Mouse (Mus musculus) cerebellum, adult 2 months (tissue): Measurements from ENCODE around the gene Pmepa1. TPM values are rescaled to one million over a fixed set of nuclear protein-coding genes. Genes with fewer than 3 reads are reported as not detected.

ENCODE experiments used
- DNase-seq, 2 experiments: peaks; one replicate each; pipeline ENCODE4 v3.0.0; 2021
- H3K27ac ChIP-seq: fragments of 200-500 bp; 2 replicates; pipeline ENCODE4 v1.5.1; 2012; ENCODE audit warnings: low read length, control low read depth, inconsistent platforms; ENCODE audit not compliant: insufficient read depth
- H3K27me3 ChIP-seq: fragments of 200-500 bp; 2 replicates; pipeline ENCODE4 v1.6.1; 2012; ENCODE audit warnings: inconsistent platforms, mild to moderate bottlenecking, low read length, moderate library complexity; ENCODE audit not compliant: control insufficient read depth, insufficient read depth
- H3K4me1 ChIP-seq: fragments of 200-500 bp; 2 replicates; pipeline ENCODE4 v1.6.1; 2011; ENCODE audit warnings: low read length; ENCODE audit not compliant: control insufficient read depth, insufficient read depth
- H3K4me3 ChIP-seq: fragments of 200-500 bp; replicated peaks from 2 replicates; pipeline ENCODE3; 2011; ENCODE audit warnings: mild to moderate bottlenecking, low read depth, low read length, control low read depth; ENCODE audit not compliant: insufficient read depth
- CTCF ChIP-seq: fragments of 200-500 bp; IDR thresholded peaks from 2 replicates; pipeline ENCODE4 v1.5.1; 2011; ENCODE audit warnings: low read depth, mild to moderate bottlenecking, control low read depth, low read length, moderate library complexity, borderline replicate concordance; ENCODE audit not compliant: insufficient read depth
- POLR2A ChIP-seq: fragments of 200-500 bp; IDR thresholded peaks from 2 replicates; pipeline ENCODE4 v1.6.1; 2011; ENCODE audit warnings: low read length, control low read depth, borderline replicate concordance; ENCODE audit not compliant: insufficient read depth
- WGBS: fragments of 180-500 bp; shearing (Covaris S2); methylation state at CpG from one replicate; pipeline ENCODE4 v1.1.7; 2018; 5-methylcytosine and 5-hydroxymethylcytosine counted together
- polyA plus RNA-seq: library from polyadenylated mRNA; depleted of rRNA; stranded (reverse); fragments of >200 nt; gene quantifications from 2 replicates; pipeline ENCODE4 v1.2.3, GENCODE M21; 2012

Pmepa1 gene
- polyA plus RNA-seq, 1 experiment: 24.1 TPM

GRCm38 (mm10) chr2:173284771-173285170 is 8.4 kb upstream of the Pmepa1 start:
- Histone ChIP-seq H3K27ac (no peak overlapping the region), H3K4me3 (no peak overlapping the region), H3K27me3 (no peaks in the 10 kb centered on the region; the same call in 1 of the 2 replicates), H3K4me1 (no peaks in the 10 kb centered on the region; the same call in 1 of the 2 replicates)
- TF ChIP-seq POLR2A: no peak
- no peak for TF ChIP-seq CTCF
- DNase-seq: no peak
- WGBS: 96% methylated on average over 6 of the region's 6 CpGs

GRCm38 (mm10) chr2:173282191-173282590 is 5.9 kb upstream of the Pmepa1 start:
- DNase-seq: no peak
- TF ChIP-seq POLR2A (no peak), CTCF (no peak)
- 93% methylated on average over 8 of the region's 8 CpGs for WGBS
- no peaks in the 10 kb centered on the region for H3K4me1 ChIP-seq
- no peak overlapping the region for H3K4me3 ChIP-seq
- no peaks in the 10 kb centered on the region; the same call in 1 of the 2 replicates for H3K27me3 ChIP-seq
- H3K27ac ChIP-seq: no peak overlapping the region

DNA sequence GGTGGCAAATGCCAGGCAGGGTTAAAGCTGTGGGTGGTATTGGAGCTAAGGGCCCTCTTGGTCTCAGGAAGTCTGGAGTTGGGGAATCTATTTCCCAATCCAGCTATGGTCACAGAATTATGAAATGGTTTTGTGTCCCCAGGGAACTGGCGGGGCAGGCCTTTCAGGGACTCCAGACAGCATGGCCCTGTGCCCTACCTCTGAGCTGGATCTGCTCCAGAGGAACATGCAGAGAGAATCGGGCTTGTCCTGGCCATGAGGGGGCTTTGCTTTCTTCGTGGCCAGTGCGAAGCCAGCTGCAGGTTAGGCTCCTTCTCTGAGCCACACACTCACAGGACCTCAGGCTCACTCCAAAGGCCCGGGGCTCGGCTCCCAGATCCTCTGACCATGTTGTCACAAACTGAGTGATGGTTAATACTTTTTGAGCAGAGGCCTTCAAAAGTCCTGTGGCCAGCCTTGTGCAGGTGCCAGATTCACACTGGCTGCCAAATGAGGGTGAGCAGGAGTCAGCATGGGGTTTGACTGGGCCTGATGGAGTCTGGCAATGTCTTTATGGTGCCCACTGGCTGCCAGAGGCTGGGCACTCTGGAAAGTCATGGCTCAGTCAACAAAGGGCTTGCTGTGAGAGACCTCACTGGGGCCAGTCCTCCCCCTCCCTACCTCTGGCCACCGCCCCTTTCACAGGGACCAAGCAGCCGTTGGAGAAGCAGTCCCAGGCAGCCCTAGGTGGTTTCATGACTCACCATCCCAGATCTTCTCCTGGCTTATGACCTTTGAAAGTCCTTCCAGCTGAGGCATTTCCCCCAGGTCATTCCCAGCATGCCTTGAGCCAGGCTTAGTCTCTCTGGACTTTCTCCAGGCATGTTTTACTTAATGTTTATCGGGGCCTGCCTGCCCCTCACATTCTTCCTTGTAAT is 4.9 kb upstream of the Pmepa1 start:
- DNase-seq: peak in 1 of 2 experiments; percentile 20
- TF ChIP-seq CTCF (no peak), POLR2A (no peak)
- H3K27me3 ChIP-seq: no peaks in the 10 kb centered on the region; the same call in 1 of the 2 replicates
- WGBS: 37% methylated on average over 9 of the region's 9 CpGs
- H3K4me3 ChIP-seq: no peak overlapping the region
- no peaks in the 10 kb centered on the region for H3K4me1 ChIP-seq
- H3K27ac ChIP-seq: no peak overlapping the region

GRCm38 (mm10) chr2:173278846-173279580 is 2.7 kb upstream of the Pmepa1 start:
- WGBS: 87% methylated on average over 16 of the region's 16 CpGs
- Histone ChIP-seq H3K27ac (no peak overlapping the region), H3K4me1 (no peaks in the 10 kb centered on the region), H3K27me3 (no peaks in the 10 kb centered on the region; the same call in 1 of the 2 replicates), H3K4me3 (no peak overlapping the region)
- no peak for TF ChIP-seq CTCF
- TF ChIP-seq POLR2A: no peak
- DNase-seq: no peak

- H3K4me1 ChIP-seq: no peaks in the 10 kb centered on the region
- no peaks in the 10 kb centered on the region; the same call in 1 of the 2 replicates for H3K27me3 ChIP-seq
- WGBS: 11% methylated on average over 12 of the region's 12 CpGs
- TF ChIP-seq CTCF (no peak), POLR2A (no peak)
- no peak overlapping the region for H3K27ac ChIP-seq
- peak overlapping the region; percentile 68 for H3K4me3 ChIP-seq
- DNase-seq: no peak
Observed at GRCm38 (mm10) chr2:173276859-173277258, 526 bp upstream of the Pmepa1 start.

DNA sequence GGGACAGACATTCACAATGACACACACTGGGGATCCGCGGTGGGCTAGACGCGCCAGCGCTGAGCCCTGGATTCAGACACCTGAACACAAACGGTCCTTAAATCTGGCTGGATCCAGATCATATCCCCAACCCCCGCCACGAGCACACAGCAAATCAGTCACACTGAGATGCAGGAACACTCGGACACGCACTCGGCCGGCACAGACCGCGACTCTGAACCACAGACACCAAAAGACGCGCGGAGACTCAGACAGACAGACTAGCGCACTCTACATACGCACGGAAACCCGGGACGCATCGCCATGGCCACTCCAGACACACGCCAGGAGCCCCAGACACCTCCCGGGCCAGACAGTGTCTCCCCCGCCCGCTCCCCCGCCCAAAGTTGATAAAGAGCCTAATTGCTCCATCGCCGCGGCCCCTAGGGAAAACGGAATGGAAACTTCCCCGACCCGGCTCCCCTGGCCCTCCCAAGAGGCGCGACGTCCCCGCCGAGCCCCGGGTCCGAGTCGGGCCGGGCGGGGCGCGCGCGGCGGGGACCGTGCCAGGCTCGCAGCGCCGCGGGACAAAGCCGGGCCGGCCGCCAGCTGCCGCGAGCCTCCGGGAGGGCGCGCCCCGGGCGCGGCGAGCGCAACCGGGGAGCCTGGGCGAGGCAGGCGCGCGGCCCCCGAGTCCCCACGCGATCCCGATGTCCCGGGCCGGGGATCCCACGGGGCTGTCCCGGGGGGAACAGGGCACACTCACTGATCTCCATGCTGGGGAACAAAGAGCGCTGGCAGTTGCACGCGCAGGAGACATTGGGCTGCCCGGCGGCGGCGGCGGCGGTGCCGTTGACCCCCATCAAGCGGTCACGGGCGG is 761 bp downstream of the Pmepa1 start:
- TF ChIP-seq POLR2A (no peak), CTCF (no peak)
- WGBS: 1% methylated on average over 78 of the region's 93 CpGs
- Histone ChIP-seq H3K27me3 (no peaks in the 10 kb centered on the region), H3K4me3 (peak overlapping the region; percentile 57), H3K27ac (no peak overlapping the region), H3K4me1 (no peaks in the 10 kb centered on the region)
- peak; percentile 24 to 49 for DNase-seq

- 14% methylated on average over 15 of the region's 15 CpGs for WGBS
- DNase-seq: no peak
- TF ChIP-seq CTCF (no peak), POLR2A (no peak)
- Histone ChIP-seq H3K27ac (no peak overlapping the region), H3K27me3 (no peaks in the 10 kb centered on the region), H3K4me3 (peak overlapping the region; percentile 35), H3K4me1 (no peaks in the 10 kb centered on the region)
Observed at GRCm38 (mm10) chr2:173274428-173275342, 1.6 kb downstream of the Pmepa1 start.
